Mouse (Mus musculus): ENCODE results near the gene Srebf2.
"Not testable (repeated sequence)": the region's sequence is repeated elsewhere in the genome, so short reads cannot be mapped to it uniquely, and the experiment has no call there.

Gene Srebf2

DNA sequence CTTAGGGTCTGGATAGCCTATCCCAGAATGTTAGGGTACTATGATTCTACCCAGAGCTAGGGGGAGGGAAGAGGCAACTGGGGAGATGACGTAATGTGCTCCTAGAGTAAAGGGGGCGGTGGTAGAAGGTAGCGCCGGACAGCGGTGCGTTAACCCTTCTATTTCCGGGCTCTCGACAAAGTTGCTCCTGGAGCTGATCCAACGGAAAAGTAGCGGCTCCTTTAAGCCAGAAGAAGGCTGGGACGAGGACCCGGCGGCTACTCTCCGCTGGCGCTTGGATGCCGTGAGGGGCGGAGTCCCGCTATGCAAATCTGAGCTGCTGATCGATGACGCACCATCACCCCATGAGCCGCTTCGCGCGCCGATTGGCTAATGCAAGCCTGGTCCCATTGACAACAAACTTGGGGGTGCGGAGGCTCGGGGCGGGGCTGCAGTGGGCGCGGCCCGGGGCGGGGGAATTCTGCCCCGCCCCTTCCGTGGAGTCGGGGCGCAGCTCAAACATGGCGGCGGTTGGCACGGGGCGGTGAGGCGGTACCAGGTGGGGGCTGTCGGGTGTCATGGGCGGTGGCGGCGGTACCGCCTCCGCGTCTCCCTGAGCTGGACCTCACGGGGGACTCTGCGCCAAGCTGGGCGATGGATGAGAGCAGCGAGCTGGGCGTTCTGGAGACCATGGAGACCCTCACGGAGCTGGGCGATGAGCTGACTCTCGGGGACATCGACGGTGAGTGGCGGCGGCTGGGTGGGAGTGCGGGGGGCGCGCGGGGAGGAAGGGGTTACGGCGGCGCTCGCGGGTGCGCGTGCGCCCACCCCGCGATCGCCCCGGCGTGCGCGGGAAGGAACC lies at the start of gene Srebf2:
Gene Srebf2 (plus strand): TSS at position 412 of the 841 bp plus-strand sequence.
- DNase-seq (ENCODE audit: low read depth, low spot score) = peak; percentile 100

DNA sequence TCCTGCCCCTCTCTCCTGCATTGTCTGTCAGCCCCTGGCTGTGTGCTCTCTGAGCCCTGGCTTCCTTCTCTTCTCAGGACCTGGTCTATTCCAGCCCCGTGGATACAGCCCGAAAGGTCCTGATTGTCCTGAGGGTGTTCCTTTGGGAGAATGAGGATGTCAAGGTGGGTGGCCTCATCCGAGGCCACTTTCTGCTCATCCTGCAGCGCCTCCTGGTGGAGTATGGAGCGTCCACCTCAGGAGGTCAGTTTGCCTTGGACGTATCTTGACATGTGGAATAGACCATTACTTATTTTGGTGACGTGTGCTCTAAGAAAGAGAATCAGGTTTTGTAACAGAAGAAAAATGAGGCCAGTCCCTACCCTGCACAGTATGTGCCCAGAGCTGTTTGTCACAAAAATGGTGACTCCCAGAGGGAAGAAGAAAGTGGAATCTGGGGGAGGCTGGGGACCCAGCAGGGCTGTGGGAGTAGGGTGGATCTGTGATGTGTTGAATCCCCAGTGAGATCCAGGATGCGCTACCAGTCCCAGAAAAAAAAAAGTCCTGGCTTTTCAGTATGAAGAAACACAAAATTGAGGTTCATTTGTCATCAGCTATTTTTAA lies 39.9 kb upstream of the Srebf2 start:
- DNase-seq (ENCODE audit: low read depth, low spot score) = peak; percentile 64

GRCm38 (mm10) chr15:82120544-82120943 lies 26.4 kb upstream of the Srebf2 start:
- DNase-seq (ENCODE audit: low read depth, low spot score) = no peak

DNA sequence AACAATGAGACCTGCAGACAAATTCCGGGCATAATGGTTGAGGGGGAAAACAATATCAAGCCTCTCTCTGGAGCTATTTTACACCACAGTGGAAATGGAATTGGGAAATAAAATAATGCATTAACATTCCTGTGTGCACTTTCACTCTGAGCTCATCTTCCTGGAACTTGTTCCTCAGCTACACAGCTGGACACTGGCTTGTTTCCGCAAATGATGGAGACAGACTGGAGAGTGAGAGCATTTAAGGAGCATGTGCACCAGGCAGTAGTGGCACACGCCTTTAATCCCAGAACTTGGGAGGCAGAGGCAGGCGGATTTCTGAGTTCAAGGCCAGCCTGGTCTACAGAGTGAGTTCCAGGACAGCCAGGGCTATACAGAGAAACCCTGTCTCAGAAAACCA lies 20.3 kb upstream of the Srebf2 start:
- DNase-seq (ENCODE audit: low read depth, low spot score) = not testable (repeated sequence)

DNA sequence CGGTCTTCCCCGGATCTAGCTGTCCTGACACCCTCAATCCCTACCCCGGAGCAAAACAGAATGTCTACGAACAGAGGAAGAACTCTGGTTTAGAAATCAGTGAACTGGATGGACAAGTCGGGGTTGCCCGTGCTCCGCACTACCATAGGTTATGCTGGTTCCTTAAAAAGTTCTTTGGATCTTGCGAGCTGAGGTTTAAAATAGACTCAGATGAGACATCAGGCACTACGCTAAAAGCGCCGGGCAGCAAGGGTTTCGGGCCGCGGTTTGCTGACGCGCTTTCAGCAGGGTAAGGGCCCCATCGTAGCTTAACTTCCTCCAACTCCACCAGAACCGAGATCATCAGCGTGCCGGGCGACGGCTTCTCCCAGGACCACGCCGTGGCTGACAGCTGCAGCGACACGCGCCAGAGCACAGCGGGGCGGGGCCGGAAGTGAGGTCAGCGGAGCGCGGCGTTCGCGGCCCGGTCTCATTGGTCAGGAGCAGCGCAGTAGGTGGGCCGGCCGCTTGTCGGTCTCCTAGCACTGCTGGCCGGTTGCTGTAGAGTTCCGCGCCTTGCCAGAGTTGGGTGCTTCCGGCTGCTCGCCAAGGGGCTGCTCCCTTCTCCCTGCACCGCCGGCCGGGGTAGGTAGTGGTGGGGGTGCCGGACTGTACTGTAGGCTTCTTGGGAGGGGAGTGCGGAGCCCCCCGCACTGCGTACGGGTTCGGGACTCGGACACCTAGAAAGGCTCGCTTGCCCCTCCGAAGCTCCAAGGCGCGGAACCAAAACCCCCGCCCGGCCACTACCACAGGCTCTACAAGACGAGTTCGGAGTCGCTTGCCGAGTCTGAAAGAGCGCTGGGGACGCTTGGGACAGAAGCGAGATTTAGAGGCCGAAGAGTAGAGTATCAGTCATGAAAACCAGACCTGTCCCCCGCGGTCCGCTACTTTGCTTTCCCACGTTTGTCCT lies 19.3 kb upstream of the Srebf2 start, which contains the start of gene Ccdc134:
Gene Ccdc134 (plus strand): TSS at position 497 of the 949 bp plus-strand sequence.
- DNase-seq (ENCODE audit: low read depth, low spot score) = peak; percentile 93

- DNase-seq (ENCODE audit: low read depth, low spot score) = no peak
These were observed 18.6 kb upstream of the Srebf2 start for GRCm38 (mm10) chr15:82128398-82128797.

- no peak for DNase-seq (ENCODE audit: low read depth, low spot score)
These were observed 16.4 kb upstream of the Srebf2 start for GRCm38 (mm10) chr15:82130599-82130998.

- no peak for DNase-seq (ENCODE audit: low read depth, low spot score)
These were observed 11.6 kb upstream of the Srebf2 start for GRCm38 (mm10) chr15:82135372-82135771.

DNA sequence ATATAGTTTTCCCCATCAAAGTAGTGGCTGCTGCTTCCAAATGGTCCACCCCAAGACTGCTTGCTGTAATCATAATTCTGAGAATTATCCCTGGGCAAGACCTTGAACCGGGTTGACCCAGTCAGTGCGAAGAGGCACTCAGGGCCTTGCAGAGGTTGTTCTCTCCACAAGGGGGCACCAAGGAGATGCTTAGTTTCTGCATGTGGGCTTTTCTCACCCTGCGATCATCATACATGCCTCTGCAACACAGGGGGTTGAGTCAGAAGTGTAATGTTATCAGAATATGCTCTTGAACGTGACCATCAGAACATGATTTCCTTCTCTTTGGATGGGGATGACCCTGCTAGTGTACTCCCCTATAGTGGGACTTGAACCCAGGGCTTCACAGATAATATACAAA lies 8.4 kb upstream of the Srebf2 start:
- DNase-seq (ENCODE audit: low read depth, low spot score) = peak; percentile 62

DNA sequence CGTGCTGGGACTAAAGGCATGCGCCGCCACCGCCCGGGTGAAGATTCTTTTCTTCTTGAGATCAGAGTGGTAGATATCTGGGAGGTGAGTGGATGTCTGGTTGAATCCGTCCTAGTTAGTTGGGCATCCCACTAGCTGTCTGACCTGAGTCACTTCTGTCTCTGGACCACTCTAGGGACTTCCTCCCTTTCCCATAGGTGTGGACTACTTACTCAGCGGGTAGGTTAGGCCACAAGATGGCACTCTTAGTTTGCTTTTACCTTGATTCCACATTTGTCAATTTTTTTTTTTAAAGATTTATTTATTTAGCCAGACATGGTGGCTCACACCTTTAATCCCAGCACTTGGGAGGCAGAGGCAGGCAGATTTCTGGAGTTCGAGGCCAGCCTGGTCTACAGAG lies 7.8 kb upstream of the Srebf2 start:
- DNase-seq (ENCODE audit: low read depth, low spot score) = peak; percentile 50

GRCm38 (mm10) chr15:82140355-82140754 lies 6.6 kb upstream of the Srebf2 start:
- DNase-seq (ENCODE audit: low read depth, low spot score) = peak; percentile 50

DNA sequence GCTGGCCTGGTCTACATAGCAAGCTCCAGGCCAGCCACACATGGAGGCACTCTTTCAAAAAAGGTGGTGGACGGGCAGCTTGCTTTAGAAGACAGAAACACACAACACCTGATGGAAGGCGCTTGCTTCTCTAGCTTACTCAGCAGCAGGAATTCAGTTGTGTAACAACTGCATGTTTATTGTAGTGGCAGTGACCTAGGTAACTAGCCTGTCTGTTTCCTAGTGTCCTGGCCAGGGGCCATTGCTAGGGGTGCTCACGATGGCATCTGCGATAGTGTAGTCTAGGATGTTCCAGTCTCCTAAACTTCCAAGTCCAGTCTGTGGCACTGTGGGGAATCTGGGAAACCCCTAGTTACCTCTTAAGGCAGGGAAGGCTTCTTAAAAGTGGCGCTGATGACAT lies 2.8 kb upstream of the Srebf2 start:
- DNase-seq (ENCODE audit: low read depth, low spot score) = no peak

- peak; percentile 75 for DNase-seq (ENCODE audit: low read depth, low spot score)
These were observed 1.6 kb upstream of the Srebf2 start for GRCm38 (mm10) chr15:82145408-82145807.

DNA sequence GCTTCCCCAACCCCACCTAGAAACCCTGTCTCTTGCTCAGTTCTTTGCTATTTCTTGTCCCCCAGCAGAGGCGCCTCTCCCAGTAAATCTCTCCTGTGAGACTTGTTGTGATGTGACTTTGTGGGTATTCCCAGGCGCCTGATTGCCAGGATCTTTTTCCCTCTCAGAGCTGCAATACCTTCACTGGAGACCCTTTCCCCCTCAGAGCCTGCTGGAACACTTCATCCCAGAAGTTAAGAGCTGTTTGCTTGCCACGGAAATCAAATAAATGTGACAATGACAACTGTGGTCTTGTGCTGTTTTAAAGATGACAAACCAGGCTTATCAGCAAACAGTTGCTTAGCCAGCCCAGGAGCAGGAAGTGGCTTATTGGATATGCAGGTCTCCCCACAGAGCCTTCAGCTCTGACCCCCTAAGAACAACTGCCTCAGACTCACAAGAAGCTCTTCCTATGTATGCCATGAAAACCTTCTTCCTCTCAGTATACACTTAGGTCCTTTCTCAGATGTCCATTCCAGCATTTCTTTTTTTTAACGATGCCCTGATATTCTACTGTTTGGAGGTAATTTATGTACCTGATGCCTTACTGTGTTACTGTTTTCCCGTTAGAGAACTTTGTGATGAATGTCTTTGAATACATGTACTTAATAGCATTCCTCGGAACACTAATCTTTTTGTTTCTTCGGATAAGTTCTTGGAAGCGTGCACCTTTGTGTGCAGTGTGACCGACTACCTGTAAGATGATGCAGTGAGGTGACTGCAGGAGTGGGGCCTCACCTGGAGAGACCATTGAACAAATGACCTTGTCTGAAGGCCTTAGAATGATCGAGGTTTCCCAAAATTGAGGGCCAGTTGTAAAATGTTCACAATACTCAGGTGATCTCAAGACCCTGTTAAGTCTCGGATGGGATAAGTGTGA lies 871 bp upstream of the Srebf2 start:
- DNase-seq (ENCODE audit: low read depth, low spot score) = peak; percentile 54

- no peak for DNase-seq (ENCODE audit: low read depth, low spot score)
These were observed 680 bp downstream of the Srebf2 start for GRCm38 (mm10) chr15:82147611-82148111.

- DNase-seq (ENCODE audit: low read depth, low spot score) = no peak
These were observed 1.5 kb downstream of the Srebf2 start for GRCm38 (mm10) chr15:82148510-82148911.

GRCm38 (mm10) chr15:82150042-82150441 lies 3.1 kb downstream of the Srebf2 start:
- no peak for DNase-seq (ENCODE audit: low read depth, low spot score)

GRCm38 (mm10) chr15:82151176-82151575 lies 4.2 kb downstream of the Srebf2 start:
- DNase-seq (ENCODE audit: low read depth, low spot score) = no peak

- peak; percentile 53 for DNase-seq (ENCODE audit: low read depth, low spot score)
These were observed 5.0 kb downstream of the Srebf2 start for GRCm38 (mm10) chr15:82152022-82152421.

DNA sequence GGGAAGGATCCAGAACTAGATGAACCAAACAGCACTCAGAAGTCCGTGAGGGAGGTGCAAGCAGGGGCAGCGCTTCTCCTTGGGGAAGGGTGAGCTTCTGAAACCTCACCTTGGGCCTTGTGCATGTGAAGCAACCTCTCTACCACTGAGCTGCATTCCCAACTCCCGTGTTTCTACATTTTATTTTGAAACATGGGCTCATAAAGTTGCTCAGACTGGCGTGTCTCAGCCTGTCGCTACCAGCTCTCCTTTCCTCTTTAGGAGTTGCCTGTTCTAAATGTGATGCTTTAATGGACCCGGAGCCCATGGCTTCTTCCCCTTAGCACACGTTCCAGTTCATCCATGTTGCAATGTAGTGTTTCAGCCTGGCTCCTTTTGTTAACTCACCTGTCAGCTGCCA lies 5.5 kb downstream of the Srebf2 start:
- no peak for DNase-seq (ENCODE audit: low read depth, low spot score)

DNA sequence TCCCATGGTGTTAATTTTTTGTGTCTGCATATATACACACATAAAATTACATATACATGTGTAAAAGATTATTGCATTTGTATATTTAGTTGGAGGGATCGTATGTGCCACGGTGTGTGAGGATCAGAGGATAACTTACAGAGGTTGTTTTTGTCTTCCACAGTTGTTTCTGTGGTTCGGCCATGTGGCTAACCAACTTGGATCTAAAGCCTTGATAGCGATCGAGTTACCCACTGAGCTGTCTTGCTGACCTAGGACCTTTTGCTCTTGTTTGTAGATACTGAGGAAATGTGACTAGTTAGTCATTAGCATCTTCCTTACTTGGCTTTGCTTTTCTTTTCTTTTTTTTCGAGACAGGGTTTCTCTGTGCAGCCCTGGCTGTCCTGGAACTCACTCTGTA lies 9.3 kb downstream of the Srebf2 start:
- DNase-seq (ENCODE audit: low read depth, low spot score) = no peak
